Mouse (Mus musculus) CD8-positive naive resting alpha-beta T cell, adult 2 months (primary cell): ENCODE results near the gene Degs2.

ENCODE experiments used
- DNase-seq, 2 experiments: peaks; one replicate each; pipeline ENCODE4 v3.0.0; 2022; ENCODE audit warnings: low read depth in 2 of 2, low spot score in 2 of 2

The Degs2 gene

GRCm38 (mm10) chr12:108700037-108700436 lies 2.1 kb downstream of the Degs2 start:
- DNase-seq: no peak

DNA sequence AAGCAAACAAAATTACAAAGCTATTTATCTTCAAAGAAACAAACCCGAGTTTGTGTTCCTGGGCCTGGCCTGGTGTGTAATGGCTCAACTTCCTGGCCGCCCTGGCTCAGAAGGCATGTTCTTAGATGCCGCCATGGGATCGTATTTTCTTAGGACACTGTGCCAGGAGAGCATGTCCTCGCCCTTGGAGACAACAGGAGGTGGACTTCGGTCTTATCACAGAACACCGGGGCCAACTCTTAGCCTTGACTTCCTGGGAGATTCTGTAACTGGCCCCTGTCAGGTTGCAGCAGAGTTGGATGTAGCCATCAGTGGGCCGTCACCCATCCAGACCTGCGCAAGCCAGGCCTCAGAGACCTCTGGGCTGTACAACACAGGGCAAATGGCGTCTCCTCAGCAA lies 2.5 kb downstream of the Degs2 start:
- DNase-seq: no peak

GRCm38 (mm10) chr12:108698697-108699471 lies 3.2 kb downstream of the Degs2 start:
- no peak for DNase-seq

DNA sequence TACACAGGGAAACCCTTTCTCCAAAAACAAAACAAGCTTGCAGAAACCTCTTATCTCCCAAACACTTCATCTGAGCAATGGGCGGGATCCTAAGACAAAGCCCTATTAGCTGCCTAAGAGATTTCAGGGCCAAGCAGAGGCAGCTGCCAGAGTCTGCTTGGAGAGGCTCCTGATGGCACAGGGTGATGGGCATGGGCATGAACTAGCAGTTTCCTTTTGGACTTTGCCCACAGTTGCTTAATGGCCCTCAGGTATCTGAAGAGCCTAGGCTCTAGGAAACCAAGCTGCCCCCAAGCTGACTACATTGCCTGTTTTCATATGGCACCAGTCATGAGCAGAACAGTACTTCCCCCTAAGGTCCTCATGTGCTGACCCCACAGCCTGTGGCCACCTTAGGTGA lies 7.9 kb downstream of the Degs2 start:
- no peak for DNase-seq

GRCm38 (mm10) chr12:108693592-108693991 lies 8.5 kb downstream of the Degs2 start:
- DNase-seq: no peak

GRCm38 (mm10) chr12:108690529-108690928 lies 11.6 kb downstream of the Degs2 start:
- DNase-seq: no peak

- DNase-seq: no peak
Measured at GRCm38 (mm10) chr12:108689167-108689566, 12.9 kb downstream of the Degs2 start.

- DNase-seq: no peak
Measured at GRCm38 (mm10) chr12:108686926-108687325, 15.2 kb downstream of the Degs2 start.

DNA sequence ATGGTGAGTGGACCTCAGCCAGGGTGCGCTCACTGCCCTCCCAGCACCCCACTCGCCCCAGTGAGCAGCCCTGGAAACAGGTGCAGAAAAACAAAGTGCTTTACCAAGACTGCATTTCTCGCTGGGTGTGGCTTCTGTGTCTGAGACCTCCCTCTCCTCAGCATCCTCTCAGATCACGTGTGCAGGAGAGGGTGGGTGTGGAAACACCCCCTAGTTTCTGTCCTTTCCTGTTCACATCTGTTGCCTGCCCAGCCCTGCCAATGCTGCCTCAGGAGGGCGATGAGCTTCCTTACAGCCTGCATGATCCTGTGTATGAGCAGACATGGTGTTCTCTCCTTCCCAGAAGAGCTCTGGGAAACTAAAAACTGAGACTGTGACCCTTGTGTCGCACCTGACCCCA lies 15.7 kb downstream of the Degs2 start:
- no peak for DNase-seq

- no peak for DNase-seq
Measured at GRCm38 (mm10) chr12:108682240-108683023, 19.7 kb downstream of the Degs2 start.

GRCm38 (mm10) chr12:108680861-108681260 lies 21.3 kb downstream of the Degs2 start:
- DNase-seq: no peak

- DNase-seq: no peak
Measured at GRCm38 (mm10) chr12:108678366-108678765, 23.7 kb downstream of the Degs2 start.

DNA sequence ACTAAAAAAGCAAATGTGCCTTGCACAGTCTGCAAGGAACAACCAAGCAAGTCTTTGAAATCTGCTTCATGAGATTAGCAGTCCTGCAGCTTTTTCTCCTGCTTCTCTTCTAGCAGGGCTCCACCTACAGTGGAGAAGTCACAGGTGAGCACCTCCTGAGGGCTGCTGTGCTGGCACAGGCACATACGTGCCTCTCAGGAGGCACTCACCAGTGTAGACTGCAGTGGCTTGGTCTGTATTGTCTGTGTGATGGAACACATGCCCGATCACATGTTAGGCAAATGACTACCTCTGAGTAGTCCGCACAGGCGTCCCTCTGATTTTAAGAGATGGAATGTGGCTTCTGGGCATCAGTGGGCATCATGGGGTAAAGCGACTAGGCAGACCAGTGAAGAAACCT lies 25.0 kb downstream of the Degs2 start:
- no peak for DNase-seq

DNA sequence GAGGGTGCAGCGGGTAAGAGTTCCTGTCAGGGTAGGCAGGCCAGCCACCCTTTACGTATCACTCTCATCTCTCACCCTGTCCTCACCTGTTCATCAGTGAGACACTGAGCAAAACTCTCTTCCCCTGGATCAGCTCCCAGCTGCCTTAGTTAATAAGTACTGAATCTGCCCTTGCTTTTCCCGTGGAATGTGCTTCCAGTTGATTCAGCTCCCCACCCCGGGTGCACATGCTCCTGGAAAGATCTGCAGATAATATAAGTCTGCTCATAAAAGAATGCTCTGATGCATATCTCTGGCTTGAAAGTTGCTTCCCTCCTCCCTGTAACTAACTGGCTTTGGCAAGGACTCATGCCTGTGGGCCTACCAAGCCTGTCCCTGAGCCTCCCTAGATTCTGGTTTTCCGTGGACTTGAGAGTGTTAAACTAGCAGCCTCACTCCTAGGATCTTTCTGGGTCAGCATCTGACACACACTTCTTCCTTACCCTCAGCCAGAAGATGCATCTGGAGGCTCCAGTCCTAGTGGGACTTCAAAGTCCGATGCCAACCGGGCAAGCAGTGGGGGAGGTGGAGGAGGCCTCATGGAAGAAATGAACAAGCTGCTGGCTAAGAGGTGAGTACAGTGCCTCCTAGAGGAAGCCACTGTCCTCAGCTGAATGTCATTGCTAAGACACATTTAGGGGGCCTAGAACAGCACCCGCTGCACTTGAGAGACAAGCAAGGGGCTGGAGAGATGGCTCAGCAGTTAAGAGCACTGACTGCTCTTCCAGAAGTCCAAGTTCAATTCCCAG lies 26.3 kb downstream of the Degs2 start:
- DNase-seq: no peak

GRCm38 (mm10) chr12:108674916-108675315 lies 27.2 kb downstream of the Degs2 start:
- no peak for DNase-seq

- no peak for DNase-seq
Measured at GRCm38 (mm10) chr12:108674502-108674901, 27.6 kb downstream of the Degs2 start.

DNA sequence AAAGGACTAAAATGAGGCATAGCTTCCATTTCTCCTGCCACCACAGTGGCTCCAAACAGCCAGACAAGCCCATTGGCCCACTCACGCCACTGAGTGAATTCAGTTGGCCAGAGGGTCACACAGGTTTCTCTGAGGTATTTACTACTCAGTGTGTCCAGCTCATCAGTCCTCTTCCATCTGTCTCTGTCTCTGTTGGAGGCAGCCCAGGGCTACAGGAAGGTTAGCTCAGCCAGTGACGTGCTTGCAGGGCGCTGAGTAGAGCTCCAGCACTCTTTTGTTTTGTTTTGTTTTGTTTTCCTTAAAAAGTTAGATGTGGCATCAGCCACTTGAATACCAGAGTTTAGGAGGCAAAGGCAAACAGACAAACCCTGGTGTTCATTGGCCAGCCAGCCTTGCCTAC lies 28.6 kb downstream of the Degs2 start:
- no peak for DNase-seq

DNA sequence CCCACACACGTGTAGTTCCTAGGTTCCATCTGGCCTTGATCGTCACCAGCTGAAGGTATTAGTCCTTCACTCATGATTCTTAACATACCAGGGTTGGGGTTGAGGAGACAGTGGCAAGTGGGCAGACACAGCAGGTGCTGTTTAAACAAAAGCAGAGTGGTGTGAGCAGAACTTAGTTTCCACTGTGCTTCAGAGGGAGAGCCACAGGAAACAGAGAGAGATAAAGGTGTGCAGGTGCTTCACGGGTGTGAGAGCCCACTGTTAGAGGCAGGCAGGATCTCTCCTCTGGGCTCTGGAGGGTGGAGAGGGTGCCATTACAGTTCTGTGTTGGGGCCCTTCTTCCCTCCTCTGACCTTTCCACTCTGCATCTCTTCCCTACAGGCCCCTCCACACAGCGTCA lies 29.2 kb downstream of the Degs2 start:
- DNase-seq: no peak

- no peak for DNase-seq
Measured at GRCm38 (mm10) chr12:108671541-108671940, 30.6 kb downstream of the Degs2 start.

DNA sequence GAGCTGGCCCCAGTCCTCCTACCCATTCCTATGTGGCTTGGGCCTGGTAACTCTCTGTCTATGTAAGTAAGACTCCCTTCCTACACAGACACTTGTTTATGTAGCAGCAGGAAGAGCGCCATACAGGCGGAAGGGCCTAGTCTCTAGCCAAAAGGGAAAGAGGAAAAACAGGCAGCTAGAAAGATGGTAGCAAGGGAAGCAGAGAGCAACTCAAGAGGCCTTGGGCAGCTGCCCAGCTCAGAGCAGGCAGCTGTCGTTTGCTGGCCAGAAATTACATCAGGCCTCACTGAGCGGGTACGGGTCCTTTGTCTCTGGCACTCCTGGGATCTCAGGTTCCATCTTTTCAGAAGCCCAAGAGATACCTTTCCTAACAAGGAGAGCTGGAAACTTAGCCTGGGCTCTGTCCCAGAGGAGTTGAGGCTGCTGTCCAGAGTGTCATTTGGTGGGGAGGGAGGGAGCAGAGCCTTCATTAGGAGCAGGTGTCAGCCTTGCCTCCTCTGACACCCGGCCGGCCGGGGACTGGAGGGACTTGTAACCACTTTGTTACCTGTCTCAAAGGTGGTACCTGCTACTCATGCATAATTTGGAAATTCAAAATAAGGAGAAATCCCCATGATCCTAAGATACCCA lies 33.4 kb downstream of the Degs2 start:
- no peak for DNase-seq

DNA sequence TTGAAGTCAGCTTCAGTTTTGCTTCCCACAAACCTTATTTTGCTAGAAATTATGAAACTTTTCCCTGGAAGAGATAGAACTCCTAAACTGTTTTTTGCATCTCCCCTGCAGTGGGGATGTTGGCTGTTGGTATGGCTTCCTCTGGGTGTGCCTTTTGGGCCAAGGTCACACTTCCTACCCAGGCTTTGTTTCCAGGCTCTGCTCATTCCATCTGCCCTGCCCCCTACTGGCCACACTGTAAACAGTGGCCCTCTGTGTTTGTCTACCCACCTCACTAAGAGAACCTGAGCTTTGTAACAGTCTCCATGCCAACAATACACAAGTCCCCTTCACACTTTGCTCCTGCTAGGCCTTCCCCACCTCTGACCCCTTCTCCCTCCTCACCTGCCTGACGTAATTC lies 44.8 kb downstream of the Degs2 start:
- DNase-seq: peak; percentile 62 to 78
